Mouse (Mus musculus) intestine, embryonic 14.5 days (tissue): ENCODE measurements at regions not wholly inside any gene's neighbourhood (a gene's known extent, or its start where the extent isn't known, plus 50 kb on each side); places are given as distances from the start of the nearest gene placed in this dataset.
A peak's percentile ranks its signal among the peaks of the same experiment; 100 is the strongest.

Experiments used
- ATAC-seq: fragments of 200-750 bp; cut with Nextera tagmentation; replicated peaks from 2 replicates; pipeline ENCODE4 v1.8.0; 2017; ENCODE audit warnings: low read depth, moderate number of reproducible peaks, moderate TSS enrichment, moderate library complexity; ENCODE audit not compliant: low FRiP score, low TSS enrichment
- DNase-seq: peaks from one replicate; pipeline ENCODE4 v3.0.0-alpha.2; 2018; ENCODE audit warnings: low spot score
- H3K27ac ChIP-seq: fragments of 300-500 bp; sonication (generic); 2 replicates; pipeline ENCODE4 v1.5.1; 2014; ENCODE audit warnings: low read depth, mild to moderate bottlenecking, control low read depth
- H3K27me3 ChIP-seq: fragments of 300-500 bp; sonication (generic); replicated peaks from 2 replicates; pipeline ENCODE4 v1.6.1; 2014; ENCODE audit warnings: low read length, control low read depth; ENCODE audit not compliant: control insufficient read depth, insufficient read depth
- H3K36me3 ChIP-seq: fragments of 300-500 bp; sonication (generic); 2 replicates; pipeline ENCODE4 v1.6.1; 2014; ENCODE audit warnings: low read length, control low read depth; ENCODE audit not compliant: control insufficient read depth, insufficient read depth
- H3K4me1 ChIP-seq: fragments of 300-500 bp; sonication (generic); replicated peaks from 2 replicates; pipeline ENCODE4 v1.6.1; 2014; ENCODE audit warnings: low read length, control low read depth, mixed read lengths; ENCODE audit not compliant: control insufficient read depth, insufficient read depth
- H3K4me2 ChIP-seq: fragments of 300-500 bp; sonication (generic); 2 replicates; pipeline ENCODE4 v1.6.1; 2014; ENCODE audit warnings: low read length
- H3K4me3 ChIP-seq: fragments of 300-500 bp; sonication (generic); 2 replicates; pipeline ENCODE4 v1.5.1; 2014; ENCODE audit warnings: low read depth, low read length, control low read depth, mixed read lengths
- H3K9ac ChIP-seq: fragments of 300-500 bp; sonication (generic); 2 replicates; pipeline ENCODE4 v1.6.1; 2014; ENCODE audit warnings: mild to moderate bottlenecking, low read length
- H3K9me3 ChIP-seq: fragments of 300-500 bp; sonication (generic); 2 replicates; pipeline ENCODE4 v1.6.1; 2016; ENCODE audit warnings: low read length, control low read depth; ENCODE audit not compliant: control insufficient read depth
- WGBS: fragments of 180-500 bp; shearing (Covaris S2); extraction: QIAGEN DNeasy Blood & Tissue Kit; methylation state at CpG from one replicate; pipeline ENCODE4 v1.1.7; 2014; 5-methylcytosine and 5-hydroxymethylcytosine counted together

GRCm38 (mm10) chr12:70739316-70739715 lies 86.0 kb upstream of the Frmd6 start:
- Histone ChIP-seq H3K4me2 (no peak overlapping the region), H3K4me3 (no peak overlapping the region), H3K27me3 (no peaks in the 10 kb centered on the region), H3K9me3 (no peaks in the 10 kb centered on the region), H3K27ac (no peak overlapping the region), H3K36me3 (no peaks in the 10 kb centered on the region), H3K9ac (no peak overlapping the region), H3K4me1 (no peaks in the 10 kb centered on the region)
- 83% methylated on average over 6 of the region's 6 CpGs for WGBS
- ATAC-seq (no peak), DNase-seq (no peak)

- ATAC-seq (no peak), DNase-seq (no peak)
- no peak overlapping the region for H3K27ac ChIP-seq
- no peak overlapping the region for H3K4me3 ChIP-seq
- 65% methylated on average over 7 of the region's 7 CpGs for WGBS
- H3K4me1 ChIP-seq = no peaks in the 10 kb centered on the region
- H3K9ac ChIP-seq = no peak overlapping the region
- H3K36me3 ChIP-seq = no peaks in the 10 kb centered on the region
- H3K4me2 ChIP-seq = no peak overlapping the region
- H3K27me3 ChIP-seq = no peaks in the 10 kb centered on the region
- H3K9me3 ChIP-seq = no peaks in the 10 kb centered on the region
These were observed 85.5 kb upstream of the Frmd6 start for GRCm38 (mm10) chr12:70739766-70740165.

GRCm38 (mm10) chr12:70742836-70743235 lies 82.5 kb upstream of the Frmd6 start:
- no peak overlapping the region for H3K9ac ChIP-seq
- WGBS = 59% methylated on average over 3 of the region's 3 CpGs
- no peak for DNase-seq

GRCm38 (mm10) chr12:70745681-70746080 lies 79.6 kb upstream of the Frmd6 start:
- DNase-seq = no peak
- Histone ChIP-seq H3K36me3 (no peaks in the 10 kb centered on the region), H3K4me1 (no peaks in the 10 kb centered on the region), H3K9me3 (no peaks in the 10 kb centered on the region), H3K27ac (no peak overlapping the region), H3K27me3 (no peaks in the 10 kb centered on the region), H3K9ac (no peak overlapping the region), H3K4me3 (no peak overlapping the region), H3K4me2 (no peak overlapping the region)
- 78% methylated on average over 2 of the region's 2 CpGs for WGBS
- no peak for ATAC-seq

More at GRCm38 (mm10) chr12:70742836-70743235, 82.5 kb upstream of the Frmd6 start:
- no peak overlapping the region for H3K4me3 ChIP-seq
- no peaks in the 10 kb centered on the region for H3K9me3 ChIP-seq
- no peak for ATAC-seq
- no peaks in the 10 kb centered on the region for H3K27me3 ChIP-seq
- no peaks in the 10 kb centered on the region for H3K4me1 ChIP-seq
- H3K36me3 ChIP-seq = no peaks in the 10 kb centered on the region
- H3K4me2 ChIP-seq = no peak overlapping the region
- no peak overlapping the region for H3K27ac ChIP-seq

GRCm38 (mm10) chr12:70749651-70750050 lies 75.7 kb upstream of the Frmd6 start:
- DNase-seq (no peak), ATAC-seq (no peak)
- H3K27ac ChIP-seq = no peak overlapping the region
- H3K9ac ChIP-seq = no peak overlapping the region
- no peaks in the 10 kb centered on the region for H3K36me3 ChIP-seq
- H3K4me2 ChIP-seq = no peak overlapping the region
- no peaks in the 10 kb centered on the region for H3K9me3 ChIP-seq
- 74% methylated on average over 2 of the region's 2 CpGs for WGBS
- H3K4me3 ChIP-seq = no peak overlapping the region
- H3K27me3 ChIP-seq = no peaks in the 10 kb centered on the region
- H3K4me1 ChIP-seq = peaks cover 11% of the 10 kb centered on the region

- ATAC-seq = no peak
- DNase-seq = no peak
- WGBS = 87% methylated on average over 7 of the region's 7 CpGs
These were observed 74.4 kb upstream of the Frmd6 start for GRCm38 (mm10) chr12:70750651-70751578.

GRCm38 (mm10) chr12:70752266-70752910 lies 72.9 kb upstream of the Frmd6 start:
- Histone ChIP-seq H3K9ac (no peak overlapping the region), H3K27me3 (no peaks in the 10 kb centered on the region), H3K27ac (peak overlapping the region; percentile 3; the same call in 1 of the 2 replicates), H3K9me3 (no peaks in the 10 kb centered on the region), H3K4me1 (peaks cover 11% of the 10 kb centered on the region), H3K36me3 (no peaks in the 10 kb centered on the region), H3K4me2 (no peak overlapping the region), H3K4me3 (no peak overlapping the region)
- peak; percentile 56 for DNase-seq
- 29% methylated on average over 11 of the region's 11 CpGs for WGBS
- ATAC-seq = no peak

More at GRCm38 (mm10) chr12:70750651-70751578, 74.4 kb upstream of the Frmd6 start:
- Histone ChIP-seq H3K27me3 (no peaks in the 10 kb centered on the region), H3K4me2 (no peak overlapping the region), H3K4me3 (no peak overlapping the region), H3K4me1 (peaks cover 11% of the 10 kb centered on the region), H3K27ac (no peak overlapping the region), H3K9ac (no peak overlapping the region), H3K9me3 (no peaks in the 10 kb centered on the region), H3K36me3 (no peaks in the 10 kb centered on the region)

GRCm38 (mm10) chr12:70752911-70753290 lies 72.4 kb upstream of the Frmd6 start:
- no peak overlapping the region for H3K27ac ChIP-seq
- H3K27me3 ChIP-seq = no peaks in the 10 kb centered on the region
- DNase-seq = no peak
- no peak overlapping the region for H3K4me2 ChIP-seq
- no peaks in the 10 kb centered on the region for H3K36me3 ChIP-seq
- no peak overlapping the region for H3K9ac ChIP-seq
- H3K4me1 ChIP-seq = peaks cover 11% of the 10 kb centered on the region
- no peak for ATAC-seq
- H3K9me3 ChIP-seq = no peaks in the 10 kb centered on the region
- WGBS = 61% methylated on average over 4 of the region's 4 CpGs
- H3K4me3 ChIP-seq = no peak overlapping the region
